Mouse (Mus musculus) brown adipose tissue, adult 24 weeks (tissue): ENCODE measurements around the gene Ddrgk1. TPM values are rescaled to one million over a fixed set of nuclear protein-coding genes. Genes with fewer than 3 reads are reported as not detected.
A peak's percentile ranks its signal among the peaks of the same experiment; 100 is the strongest.

Experiments
- H3K27ac ChIP-seq: fragments of 200-500 bp; replicated peaks from 2 replicates; pipeline ENCODE4 v1.5.1; 2012; ENCODE audit warnings: low read depth, mild to moderate bottlenecking, low read length
- H3K4me1 ChIP-seq: fragments of 200-500 bp; 2 replicates; pipeline ENCODE4 v1.6.1; 2012; ENCODE audit warnings: low read length, mixed read lengths; ENCODE audit not compliant: control insufficient read depth, insufficient read depth, insufficient read length
- H3K4me3 ChIP-seq: fragments of 200-500 bp; 2 replicates; pipeline ENCODE4 v1.5.1; 2012; ENCODE audit warnings: low read depth, mild to moderate bottlenecking, low read length, moderate library complexity; ENCODE audit not compliant: insufficient read depth
- polyA plus RNA-seq: library from polyadenylated mRNA; stranded (reverse); fragments of >200 nt; gene quantifications from 2 replicates; pipeline ENCODE4 v1.2.4, GENCODE M21; 2012; ENCODE audit not compliant: missing spikeins, insufficient read depth, insufficient read length

The Ddrgk1 gene
- polyA plus RNA-seq: 128 and 137 TPM in 2 replicates

- H3K4me3 ChIP-seq: peak within 1 kb of the TSS; percentile 82
- peaks cover 8% of the 10 kb centered on the region; the same call in 1 of the 2 replicates for H3K4me1 ChIP-seq
- peak within 1 kb of the TSS; percentile 93 for H3K27ac ChIP-seq
Measured at GRCm38 (mm10) chr2:130664102-130664701, at the start of gene Ddrgk1. Ddrgk1 (minus strand) TSS chr2:130664659.

GRCm38 (mm10) chr2:130707057-130707456 lies 42.6 kb upstream of the Ddrgk1 start:
- H3K27ac ChIP-seq: no peak overlapping the region

GRCm38 (mm10) chr2:130706602-130707001 lies 42.1 kb upstream of the Ddrgk1 start:
- Histone ChIP-seq H3K4me3 (no peak overlapping the region), H3K27ac (no peak overlapping the region), H3K4me1 (no peaks in the 10 kb centered on the region)

More at GRCm38 (mm10) chr2:130707057-130707456, 42.6 kb upstream of the Ddrgk1 start:
- no peak overlapping the region for H3K4me3 ChIP-seq
- H3K4me1 ChIP-seq: no peaks in the 10 kb centered on the region

GRCm38 (mm10) chr2:130705178-130705577 lies 40.7 kb upstream of the Ddrgk1 start:
- H3K4me1 ChIP-seq: no peaks in the 10 kb centered on the region
- H3K27ac ChIP-seq: no peak overlapping the region
- H3K4me3 ChIP-seq: no peak overlapping the region

GRCm38 (mm10) chr2:130704040-130705001 lies 39.9 kb upstream of the Ddrgk1 start:
- H3K4me1 ChIP-seq: no peaks in the 10 kb centered on the region
- no peak overlapping the region for H3K4me3 ChIP-seq
- H3K27ac ChIP-seq: no peak overlapping the region

- peaks cover 6% of the 10 kb centered on the region for H3K4me1 ChIP-seq
- peak overlapping the region; percentile 52 for H3K4me3 ChIP-seq
- H3K27ac ChIP-seq: no peak overlapping the region
Measured at GRCm38 (mm10) chr2:130697821-130698266, 33.4 kb upstream of the Ddrgk1 start.

- peaks cover 6% of the 10 kb centered on the region for H3K4me1 ChIP-seq
- H3K27ac ChIP-seq: no peak within 1 kb of the TSS
- H3K4me3 ChIP-seq: peak within 1 kb of the TSS; percentile 52
Measured at GRCm38 (mm10) chr2:130697153-130697810, 32.8 kb upstream of the Ddrgk1 start, which contains the start of gene Slc4a11. Slc4a11 (minus strand) TSS chr2:130697519.

GRCm38 (mm10) chr2:130696700-130697152 lies 32.3 kb upstream of the Ddrgk1 start:
- Histone ChIP-seq H3K27ac (no peak overlapping the region), H3K4me1 (peaks cover 6% of the 10 kb centered on the region)

GRCm38 (mm10) chr2:130693563-130693962 lies 29.1 kb upstream of the Ddrgk1 start:
- H3K4me1 ChIP-seq: peaks cover 6% of the 10 kb centered on the region
- H3K4me3 ChIP-seq: no peak overlapping the region
- H3K27ac ChIP-seq: no peak overlapping the region

More at GRCm38 (mm10) chr2:130696700-130697152, 32.3 kb upstream of the Ddrgk1 start:
- H3K4me3 ChIP-seq: peak overlapping the region; percentile 52

- Histone ChIP-seq H3K27ac (no peak overlapping the region), H3K4me1 (no peaks in the 10 kb centered on the region), H3K4me3 (no peak overlapping the region)
Measured at GRCm38 (mm10) chr2:130689011-130689410, 24.6 kb upstream of the Ddrgk1 start.

GRCm38 (mm10) chr2:130685426-130685825 lies 21.0 kb upstream of the Ddrgk1 start:
- no peak overlapping the region for H3K4me3 ChIP-seq
- no peak overlapping the region for H3K27ac ChIP-seq
- no peaks in the 10 kb centered on the region for H3K4me1 ChIP-seq

GRCm38 (mm10) chr2:130681531-130681930 lies 17.1 kb upstream of the Ddrgk1 start:
- no peak overlapping the region for H3K4me3 ChIP-seq
- no peaks in the 10 kb centered on the region for H3K4me1 ChIP-seq
- H3K27ac ChIP-seq: no peak overlapping the region

GRCm38 (mm10) chr2:130679899-130680298 lies 15.4 kb upstream of the Ddrgk1 start:
- no peaks in the 10 kb centered on the region for H3K4me1 ChIP-seq
- H3K27ac ChIP-seq: no peak overlapping the region
- H3K4me3 ChIP-seq: no peak overlapping the region

- Histone ChIP-seq H3K4me1 (no peaks in the 10 kb centered on the region), H3K4me3 (no peak overlapping the region), H3K27ac (no peak overlapping the region)
Measured at GRCm38 (mm10) chr2:130679154-130679553, 14.7 kb upstream of the Ddrgk1 start.

- H3K27ac ChIP-seq: no peak overlapping the region
- no peaks in the 10 kb centered on the region for H3K4me1 ChIP-seq
- no peak overlapping the region for H3K4me3 ChIP-seq
Measured at GRCm38 (mm10) chr2:130677211-130677610, 12.8 kb upstream of the Ddrgk1 start.
